Comparison of ENCODE assay signal across 1 mouse cellular context in the genomic region with DNA sequence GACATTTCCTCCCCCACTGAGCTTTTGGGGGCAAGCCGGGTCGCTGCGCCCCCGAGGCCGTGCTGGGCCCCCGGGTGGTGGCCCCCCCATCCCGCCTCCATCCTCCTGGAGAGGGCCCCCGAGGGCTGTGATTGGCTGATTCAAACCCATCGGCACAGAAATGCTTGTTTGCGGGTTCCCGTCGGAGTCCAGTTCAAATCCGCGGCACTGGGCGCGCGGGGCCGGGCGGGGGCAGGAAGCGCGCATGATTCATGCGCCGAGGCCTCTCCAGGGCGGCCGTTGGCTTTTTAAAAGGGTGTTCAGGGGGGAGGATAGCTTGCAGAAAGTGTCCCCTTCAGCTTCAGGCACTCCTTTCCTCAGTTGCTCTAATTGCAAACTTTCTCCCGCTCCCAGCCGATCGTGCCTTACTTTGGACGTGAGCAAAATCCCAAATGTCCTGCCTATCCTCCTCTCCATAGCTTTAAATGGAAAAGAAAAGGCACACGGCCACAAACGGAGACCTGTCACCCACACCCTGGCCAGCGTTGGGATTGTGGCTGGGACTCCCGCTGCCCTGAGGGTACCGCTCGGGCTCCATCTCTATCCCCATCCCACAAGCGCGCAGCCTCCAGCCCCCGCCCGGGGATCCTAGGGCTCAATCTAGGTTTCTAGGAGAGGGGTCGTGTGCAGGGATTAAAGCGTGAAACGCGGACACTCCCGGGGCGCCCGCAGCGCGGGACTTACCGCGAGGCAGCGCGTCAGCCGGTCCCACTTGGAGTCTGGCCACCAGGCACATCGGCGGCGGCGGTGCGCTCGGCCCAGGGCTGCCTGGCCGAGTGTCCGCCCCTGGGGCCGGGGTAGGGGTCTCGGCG.
TF ChIP-seq lines count a peak whose summit lies in the region.

A gene (minus strand): TSS at position 809 of the 851 bp plus-strand sequence.

TF ChIP-seq in MEL, 35 proteins besides CTCF, POLR2A, EP300 and RAD21 (continued from another document):
- TF ChIP-seq USF2 (IDR thresholded peaks at IDR 0.05; ENCODE audit: borderline replicate concordance in 1 of 2, insufficient read depth in 1 of 2, low read depth in 1 of 2, low read length in 2 of 2) (no peak), USF1 (IDR thresholded peaks at IDR 0.05; ENCODE audit: low read depth, low read length) (no peak), ZNF384 (IDR thresholded peaks at IDR 0.05; ENCODE audit: low read depth, low read length) (no peak), GATA1 (IDR thresholded peaks at IDR 0.05; ENCODE audit: low read depth, low read length) (no peak), CHD2 (IDR thresholded peaks at IDR 0.05; ENCODE audit: low read length) (no peak), ELF1 (IDR thresholded peaks at IDR 0.05; ENCODE audit: low read depth, low read length) (peak; percentile 6; the same call in 1 of the 2 replicates), SMC3 (IDR thresholded peaks at IDR 0.05; ENCODE audit: low read depth, low read length) (no peak), NELFE (IDR thresholded peaks at IDR 0.05; ENCODE audit: low read depth, low read length) (peak; percentile 50), MAFK (IDR thresholded peaks at IDR 0.05; ENCODE audit: borderline replicate concordance, low read depth, low read length) (no peak), TBP (IDR thresholded peaks at IDR 0.05; ENCODE audit: low read depth, low read length) (0 out of 2 replicates have a peak, but pooled peaks have one; percentile 35), MXI1 (IDR thresholded peaks at IDR 0.05; ENCODE audit: low read depth, low read length) (no peak), BHLHE40 (IDR thresholded peaks at IDR 0.05; ENCODE audit: borderline replicate concordance, low read depth, low read length) (no peak), SIN3A (IDR thresholded peaks at IDR 0.05; ENCODE audit: low read length) (peak; percentile 49; the same call in 1 of the 2 replicates), UBTF (IDR thresholded peaks at IDR 0.05; ENCODE audit: borderline replicate concordance, insufficient read depth, low read depth, low read length) (no peak), HCFC1 (IDR thresholded peaks at IDR 0.05; ENCODE audit: low read depth, low read length) (peak; percentile 67), POLR2AphosphoS2 (IDR thresholded peaks at IDR 0.05; ENCODE audit: low read length) (0 out of 2 replicates have a peak, but pooled peaks have one; percentile 36), MYB (IDR thresholded peaks at IDR 0.05; ENCODE audit: low read depth, low read length) (no peak), ETS1 (IDR thresholded peaks at IDR 0.05; ENCODE audit: low read depth, low read length) (no peak), MYC (IDR thresholded peaks at IDR 0.05; ENCODE audit: low read depth, low read length) (peak; percentile 42; the same call in 1 of the 2 replicates), RCOR1 (IDR thresholded peaks at IDR 0.05; ENCODE audit: low read depth, low read length) (no peak), NRF1 (IDR thresholded peaks at IDR 0.05; ENCODE audit: insufficient read depth, low read depth, low read length, poor library complexity, severe bottlenecking) (no peak)
